Mouse (Mus musculus) limb, embryonic 15.5 days (tissue): ENCODE results near the gene 1110065P20Rik. TPM values are rescaled to one million over a fixed set of nuclear protein-coding genes. Genes with fewer than 3 reads are reported as not detected.
A peak's percentile ranks its signal among the peaks of the same experiment; 100 is the strongest.

ENCODE experiments used
- ATAC-seq: fragments of 200-750 bp; cut with Nextera tagmentation; 2 replicates; pipeline ENCODE4 v1.8.0; 2017; ENCODE audit warnings: low read depth, moderate TSS enrichment; ENCODE audit not compliant: insufficient number of reproducible peaks, low FRiP score, low TSS enrichment
- H3K27ac ChIP-seq: fragments of 300-500 bp; sonication (generic); 2 replicates; pipeline ENCODE4 v1.5.1; 2015; ENCODE audit warnings: moderate library complexity, mild to moderate bottlenecking, inconsistent platforms
- H3K27me3 ChIP-seq: fragments of 300-500 bp; sonication (generic); 2 replicates; pipeline ENCODE4 v1.6.1; 2015; ENCODE audit warnings: inconsistent platforms
- H3K36me3 ChIP-seq: fragments of 300-500 bp; sonication (generic); 2 replicates; pipeline ENCODE4 v1.6.1; 2015; ENCODE audit warnings: inconsistent platforms
- H3K4me1 ChIP-seq: fragments of 300-500 bp; sonication (generic); 2 replicates; pipeline ENCODE4 v1.6.1; 2015; ENCODE audit warnings: inconsistent platforms
- H3K4me2 ChIP-seq: fragments of 300-500 bp; sonication (generic); 2 replicates; pipeline ENCODE4 v1.6.1; 2015; ENCODE audit warnings: mild to moderate bottlenecking, inconsistent platforms
- H3K4me3 ChIP-seq: fragments of 300-500 bp; sonication (generic); 2 replicates; pipeline ENCODE4 v1.5.1; 2015; ENCODE audit warnings: mild to moderate bottlenecking, inconsistent platforms
- H3K9ac ChIP-seq: fragments of 300-500 bp; sonication (generic); 2 replicates; pipeline ENCODE4 v1.6.1; 2015; ENCODE audit warnings: inconsistent platforms
- H3K9me3 ChIP-seq: fragments of 300-500 bp; sonication (generic); 2 replicates; pipeline ENCODE4 v1.6.1; 2016; ENCODE audit warnings: inconsistent platforms
- WGBS: fragments of 180-500 bp; shearing (Covaris S2); methylation state at CpG from one replicate; pipeline ENCODE4 v1.1.7; 2015; 5-methylcytosine and 5-hydroxymethylcytosine counted together
- polyA plus RNA-seq: library from polyadenylated mRNA; unstranded; fragments of >200 nt; fragmentation: Nextera tagmentation; extraction: Ambion mirVana; gene quantifications from 2 replicates; pipeline ENCODE4 v1.2.1, GENCODE M21; 2015

Gene 1110065P20Rik
- 51.9 and 55.7 TPM in 2 replicates for polyA plus RNA-seq

DNA sequence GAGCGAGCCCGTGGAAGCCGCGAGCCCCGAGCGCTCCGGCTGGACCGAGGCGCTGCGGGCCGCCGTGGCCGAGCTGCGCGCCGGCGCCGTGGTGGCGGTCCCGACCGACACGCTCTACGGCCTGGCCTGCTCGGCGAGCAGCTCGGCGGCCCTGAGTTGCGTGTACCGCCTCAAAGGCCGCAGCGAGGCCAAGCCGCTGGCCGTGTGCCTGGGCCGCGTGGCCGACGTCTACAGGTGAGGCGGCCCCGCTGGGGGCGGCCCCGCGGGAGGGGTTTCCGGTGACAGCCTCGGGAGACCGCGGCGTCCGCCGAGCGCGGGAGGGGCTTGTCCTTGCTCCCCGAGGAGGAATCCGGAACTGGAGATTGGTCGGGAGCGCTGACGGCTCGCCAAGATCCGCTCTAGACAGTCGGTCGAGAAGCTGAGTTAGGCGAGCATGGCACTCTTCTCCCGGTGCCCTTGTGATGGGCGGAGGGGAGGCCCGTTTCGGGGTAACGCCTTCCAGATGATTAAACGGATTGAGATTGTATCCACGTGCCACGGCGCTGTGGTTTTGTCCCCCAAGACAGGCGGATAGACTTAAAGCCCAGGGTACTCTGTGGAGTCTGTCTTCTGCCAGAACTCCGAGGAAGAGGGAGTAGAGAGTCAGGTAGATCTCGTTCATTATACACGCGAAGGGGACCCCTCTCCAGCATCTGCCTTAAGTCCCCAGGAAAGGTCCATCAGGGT is at the start of gene 1110065P20Rik:
Gene 1110065P20Rik (minus strand): TSS at position 264 of the 726 bp plus-strand sequence.
- Histone ChIP-seq H3K9me3 (no peaks in the 10 kb centered on the region), H3K4me1 (peaks cover 22% of the 10 kb centered on the region), H3K4me3 (peak within 1 kb of the TSS; percentile 98), H3K36me3 (peaks cover 37% of the 10 kb centered on the region), H3K4me2 (peak within 1 kb of the TSS; percentile 84), H3K27me3 (no peaks in the 10 kb centered on the region), H3K9ac (peak within 1 kb of the TSS; percentile 85), H3K27ac (peak within 1 kb of the TSS; percentile 93)
- peak; percentile 46 for ATAC-seq
- WGBS = under 1% methylated on average over 75 of the region's 75 CpGs

DNA sequence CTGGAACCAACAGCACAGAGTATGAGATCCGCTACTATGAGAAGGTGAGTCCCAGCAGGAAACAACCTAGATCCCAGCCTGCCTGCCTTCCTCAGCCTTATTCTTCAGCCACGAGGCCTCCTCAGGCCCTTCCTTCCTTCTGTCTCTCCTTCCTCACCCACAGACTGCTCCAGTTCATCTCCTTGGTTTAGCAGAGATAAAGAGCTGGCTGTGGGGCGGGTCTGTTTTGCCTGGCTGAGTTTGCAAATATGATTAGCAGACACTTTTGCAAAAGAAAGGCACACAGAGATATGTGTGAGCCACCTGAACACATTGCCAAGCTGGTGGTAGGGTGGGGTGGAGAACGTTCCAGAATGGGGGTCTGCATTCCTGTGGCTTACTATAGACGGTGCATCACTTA is 48.9 kb upstream of the 1110065P20Rik start:
- H3K27me3 ChIP-seq = peaks cover 64% of the 10 kb centered on the region
- no peaks in the 10 kb centered on the region for H3K9me3 ChIP-seq
- peaks cover 2% of the 10 kb centered on the region for H3K4me1 ChIP-seq
- H3K4me2 ChIP-seq = no peak overlapping the region
- no peak overlapping the region for H3K4me3 ChIP-seq
- H3K9ac ChIP-seq = no peak overlapping the region
- WGBS = 54% methylated on average over 5 of the region's 5 CpGs
- H3K36me3 ChIP-seq = no peaks in the 10 kb centered on the region
- no peak for ATAC-seq
- no peak overlapping the region for H3K27ac ChIP-seq

GRCm38 (mm10) chr4:124898428-124898827 is 47.4 kb upstream of the 1110065P20Rik start:
- WGBS = 66% methylated on average over 10 of the region's 10 CpGs
- Histone ChIP-seq H3K27me3 (peaks cover 75% of the 10 kb centered on the region), H3K4me2 (no peak overlapping the region), H3K36me3 (no peaks in the 10 kb centered on the region), H3K9ac (no peak overlapping the region), H3K4me1 (peaks cover 8% of the 10 kb centered on the region), H3K9me3 (no peaks in the 10 kb centered on the region), H3K27ac (no peak overlapping the region), H3K4me3 (no peak overlapping the region)
- ATAC-seq = no peak

- Histone ChIP-seq H3K4me1 (peaks cover 8% of the 10 kb centered on the region), H3K9ac (no peak overlapping the region), H3K4me2 (peak overlapping the region; percentile 58), H3K4me3 (peak overlapping the region; percentile 38), H3K36me3 (no peaks in the 10 kb centered on the region), H3K27ac (no peak overlapping the region), H3K27me3 (peaks cover 84% of the 10 kb centered on the region), H3K9me3 (no peaks in the 10 kb centered on the region)
- WGBS = 2% methylated on average over 83 of the region's 83 CpGs
- ATAC-seq = peak; percentile 44; the same call in 1 of the 2 replicates
Measured at GRCm38 (mm10) chr4:124894508-124895428, 43.8 kb upstream of the 1110065P20Rik start.

- H3K4me1 ChIP-seq = peaks cover 8% of the 10 kb centered on the region
- H3K4me3 ChIP-seq = no peak overlapping the region
- no peaks in the 10 kb centered on the region for H3K9me3 ChIP-seq
- H3K27me3 ChIP-seq = peaks cover 75% of the 10 kb centered on the region
- no peak overlapping the region for H3K4me2 ChIP-seq
- no peak overlapping the region for H3K27ac ChIP-seq
- no peak overlapping the region for H3K9ac ChIP-seq
- H3K36me3 ChIP-seq = no peaks in the 10 kb centered on the region
- 30% methylated on average over 6 of the region's 6 CpGs for WGBS
- no peak for ATAC-seq
Measured at GRCm38 (mm10) chr4:124893769-124894168, 42.8 kb upstream of the 1110065P20Rik start.

DNA sequence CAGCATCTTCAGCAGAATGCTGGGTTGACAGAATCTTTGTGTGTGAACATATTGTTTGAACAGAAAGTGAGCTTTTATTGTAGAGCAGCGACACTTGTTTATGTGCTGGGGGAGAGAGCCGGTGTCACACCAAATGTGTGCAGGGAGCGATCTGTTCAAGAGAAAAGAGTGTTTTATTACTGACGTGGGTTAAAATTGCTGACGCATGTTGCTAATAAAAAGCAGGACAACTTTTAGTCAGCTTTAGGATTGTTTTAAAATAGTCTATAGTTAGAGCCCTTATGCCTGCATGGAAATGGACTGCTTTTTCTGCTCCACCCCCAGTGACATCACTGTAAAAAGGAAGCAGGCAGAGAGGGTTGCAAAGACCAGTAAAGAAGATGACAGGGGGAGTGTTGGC is 39.8 kb upstream of the 1110065P20Rik start:
- Histone ChIP-seq H3K36me3 (no peaks in the 10 kb centered on the region), H3K27me3 (peaks cover 71% of the 10 kb centered on the region)
- no peak for ATAC-seq

GRCm38 (mm10) chr4:124889935-124890334 is 38.9 kb upstream of the 1110065P20Rik start:
- no peak for ATAC-seq
- no peaks in the 10 kb centered on the region for H3K36me3 ChIP-seq
- no peak overlapping the region for H3K4me2 ChIP-seq
- 78% methylated on average over 2 of the region's 2 CpGs for WGBS
- H3K27me3 ChIP-seq = peaks cover 71% of the 10 kb centered on the region
- no peak overlapping the region for H3K4me3 ChIP-seq
- no peaks in the 10 kb centered on the region for H3K9me3 ChIP-seq
- H3K4me1 ChIP-seq = peaks cover 6% of the 10 kb centered on the region
- no peak overlapping the region for H3K9ac ChIP-seq
- H3K27ac ChIP-seq = no peak overlapping the region

More for the DNA sequence above, 39.8 kb upstream of the 1110065P20Rik start:
- Histone ChIP-seq H3K4me2 (no peak overlapping the region), H3K9me3 (no peaks in the 10 kb centered on the region), H3K4me3 (no peak overlapping the region), H3K9ac (no peak overlapping the region), H3K4me1 (peaks cover 8% of the 10 kb centered on the region), H3K27ac (no peak overlapping the region)
- 45% methylated on average over 5 of the region's 5 CpGs for WGBS

DNA sequence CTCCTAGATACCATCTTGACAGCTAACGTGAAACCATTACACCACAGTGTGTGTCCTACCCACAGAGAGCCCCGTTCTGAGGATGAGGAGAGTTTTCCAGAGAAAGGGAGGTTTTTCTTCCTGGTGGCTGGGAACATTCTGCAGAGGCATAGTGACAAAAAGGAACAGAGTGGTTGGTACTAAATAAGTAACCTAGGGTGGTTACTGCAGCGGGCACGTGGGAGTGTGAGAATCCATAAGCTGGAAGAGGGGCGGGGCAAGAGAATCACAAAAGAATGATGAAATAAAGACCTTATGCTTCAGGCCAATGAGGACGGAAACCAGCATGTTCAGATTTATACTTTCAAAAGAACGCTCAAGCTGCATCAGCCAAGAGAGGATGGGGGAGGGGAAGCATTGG is 37.7 kb upstream of the 1110065P20Rik start:
- no peak for ATAC-seq
- peaks cover 68% of the 10 kb centered on the region for H3K27me3 ChIP-seq

GRCm38 (mm10) chr4:124882151-124882729 is 31.2 kb upstream of the 1110065P20Rik start:
- no peak overlapping the region for H3K9ac ChIP-seq
- H3K27me3 ChIP-seq = peaks cover 77% of the 10 kb centered on the region
- H3K4me3 ChIP-seq = no peak overlapping the region; the same call in 1 of the 2 replicates
- H3K9me3 ChIP-seq = no peaks in the 10 kb centered on the region
- no peak overlapping the region for H3K27ac ChIP-seq
- no peak overlapping the region; the same call in 1 of the 2 replicates for H3K4me2 ChIP-seq
- no peaks in the 10 kb centered on the region for H3K36me3 ChIP-seq
- 1% methylated on average over 35 of the region's 37 CpGs for WGBS
- H3K4me1 ChIP-seq = peaks cover 15% of the 10 kb centered on the region
- 0 out of 2 replicates have a peak, but pooled peaks have one; percentile 15 for ATAC-seq

More for the DNA sequence above, 37.7 kb upstream of the 1110065P20Rik start:
- Histone ChIP-seq H3K4me2 (no peak overlapping the region), H3K4me3 (no peak overlapping the region), H3K9me3 (no peaks in the 10 kb centered on the region), H3K36me3 (no peaks in the 10 kb centered on the region), H3K9ac (no peak overlapping the region), H3K27ac (no peak overlapping the region), H3K4me1 (no peaks in the 10 kb centered on the region)
- 68% methylated on average over 7 of the region's 7 CpGs for WGBS

GRCm38 (mm10) chr4:124881341-124881908 is 30.4 kb upstream of the 1110065P20Rik start:
- Histone ChIP-seq H3K4me3 (peak overlapping the region; percentile 28), H3K27me3 (peaks cover 74% of the 10 kb centered on the region), H3K4me2 (peak overlapping the region; percentile 47), H3K9me3 (no peaks in the 10 kb centered on the region), H3K9ac (no peak overlapping the region), H3K36me3 (no peaks in the 10 kb centered on the region), H3K4me1 (peaks cover 15% of the 10 kb centered on the region), H3K27ac (no peak overlapping the region)
- WGBS = under 1% methylated on average over 37 of the region's 37 CpGs
- peak; percentile 5; the same call in 1 of the 2 replicates for ATAC-seq

GRCm38 (mm10) chr4:124880599-124880998 is 29.6 kb upstream of the 1110065P20Rik start, which contains the start of gene Epha10:
Gene Epha10 (plus strand): TSS chr4:124880899.
- no peaks in the 10 kb centered on the region for H3K9me3 ChIP-seq
- H3K27ac ChIP-seq = no peak within 1 kb of the TSS
- H3K27me3 ChIP-seq = peaks cover 65% of the 10 kb centered on the region
- 5% methylated on average over 11 of the region's 11 CpGs for WGBS
- ATAC-seq = no peak
- peak within 1 kb of the TSS; percentile 28 for H3K4me3 ChIP-seq
- peak within 1 kb of the TSS; percentile 47 for H3K4me2 ChIP-seq
- H3K36me3 ChIP-seq = no peaks in the 10 kb centered on the region
- H3K9ac ChIP-seq = no peak within 1 kb of the TSS
- H3K4me1 ChIP-seq = peaks cover 15% of the 10 kb centered on the region
